Mouse (Mus musculus): ENCODE results near the gene Flad1. TPM values are rescaled to one million over a fixed set of nuclear protein-coding genes. Genes with fewer than 3 reads are reported as not detected.

The Flad1 gene
- total RNA-seq, 4 experiments from 2014 or later, result 30.8 to 39.9 (median 35.6) TPM

GRCm38 (mm10) chr3:89354816-89355511 lies 56.7 kb downstream of the Flad1 start:
- peak; percentile 73 to 83 for DNase-seq (ENCODE audit: low spot score in 2 of 2)

- no peak for DNase-seq (ENCODE audit: low spot score in 2 of 2)
These were observed 60.4 kb downstream of the Flad1 start for GRCm38 (mm10) chr3:89351271-89351670.

Other genes starting within 250 kb of the Flad1 start
- 10 to 100 TPM; 41.2 to 45.3 (median 42.5) TPM for gene Clk2, start 247.1 kb downstream of the Flad1 start, total RNA-seq (2022)
- 10 to 100 TPM; 58.5 to 69.8 (median 63.9) TPM for gene Scamp3, start 234.4 kb downstream of the Flad1 start, total RNA-seq (2022)
- 10 to 100 TPM; 47.2 to 58.2 (median 52.3) TPM for gene Fam189b, start 228.7 kb downstream of the Flad1 start, total RNA-seq (2022)
- 10 to 100 TPM; 52.5 to 62.4 (median 56.1) TPM for gene Gba, start 208.9 kb downstream of the Flad1 start, total RNA-seq (2022)
- 10 to 100 TPM; 14.2 to 24.3 (median 22.2) TPM for gene Thbs3, start 196.7 kb downstream of the Flad1 start, total RNA-seq (2022)
- 100 to 1,000 TPM in 2 of 4 experiments, 10 to 100 TPM in 2; 95.4 to 105 (median 99.8) TPM for gene Mtx1, start 184.8 kb downstream of the Flad1 start, total RNA-seq (2022)
- gene Muc1, start 182.8 kb downstream of the Flad1 start, total RNA-seq (2022), result 1 to 10 TPM in 1 of 4 experiments, under 1 TPM in 3; 0.36 to 1.5 (median 0.67) TPM
- gene Krtcap2, start 165.9 kb downstream of the Flad1 start, total RNA-seq (2022), result 10 to 100 TPM; 70.4 to 91.2 (median 83.7) TPM
- 10 to 100 TPM; 66.2 to 74.6 (median 68.4) TPM for gene Trim46, start 165.6 kb downstream of the Flad1 start, total RNA-seq (2022)
- gene Dpm3, start 152.5 kb downstream of the Flad1 start, total RNA-seq (2022), result 10 to 100 TPM; 51.6 to 64.2 (median 54.6) TPM
- 10 to 100 TPM; 38.0 to 48.9 (median 45.5) TPM for gene Slc50a1, start 141.3 kb downstream of the Flad1 start, total RNA-seq (2022)
- 1 to 10 TPM; 5.6 to 8.8 (median 6.8) TPM for gene Efna1, start 130.7 kb downstream of the Flad1 start, total RNA-seq (2022)
- 10 to 100 TPM; 50.1 to 61.2 (median 55.3) TPM for gene Efna3, start 88.9 kb downstream of the Flad1 start, total RNA-seq (2022)
- under 1 TPM in 3 of 4 experiments, not detected in 1; 0.22 to 0.46 (median 0.30) TPM for gene Efna4, start 73.8 kb downstream of the Flad1 start, total RNA-seq (2022)
- gene Adam15, start 61.9 kb downstream of the Flad1 start, total RNA-seq (2022), result 100 to 1,000 TPM; 104 to 122 (median 108) TPM
- under 1 TPM; 0.32 to 0.77 (median 0.42) TPM for gene Dcst2, start 49.9 kb downstream of the Flad1 start, total RNA-seq (2022)
- gene Dcst1, start 46.6 kb downstream of the Flad1 start, total RNA-seq (2022), result under 1 TPM in 1 of 4 experiments, not detected in 3; 0.61 TPM
- gene Zbtb7b, start 17.1 kb downstream of the Flad1 start, total RNA-seq (2022), result 10 to 100 TPM; 11.3 to 20.3 (median 15.8) TPM
- gene Lenep, start 9.1 kb downstream of the Flad1 start, total RNA-seq (2022), result 1 to 10 TPM; 3.9 to 5.8 (median 4.4) TPM
- 1 to 10 TPM; 2.4 to 3.5 (median 2.8) TPM for gene Cks1b, start 6.5 kb upstream of the Flad1 start, total RNA-seq (2022)
- 10 to 100 TPM; 15.1 to 18.7 (median 17.3) TPM for gene Shc1, start 6.6 kb upstream of the Flad1 start, total RNA-seq (2022)
- gene Pygo2, start 18.3 kb upstream of the Flad1 start, total RNA-seq (2022), result 10 to 100 TPM; 44.0 to 57.4 (median 48.8) TPM
- 10 to 100 TPM; 33.6 to 51.4 (median 41.9) TPM for gene Pbxip1, start 24.8 kb upstream of the Flad1 start, total RNA-seq (2022)
- gene Pmvk, start 42.7 kb upstream of the Flad1 start, total RNA-seq (2022), result 10 to 100 TPM; 29.0 to 37.4 (median 31.7) TPM
- gene Kcnn3, start 108.3 kb upstream of the Flad1 start, total RNA-seq (2022), result 10 to 100 TPM; 20.8 to 25.7 (median 23.3) TPM

Data from left cerebral cortex, adult 8-10 months (tissue).